Mouse (Mus musculus) urinary bladder, postnatal 4 days (tissue): ENCODE measurements around the gene Gm20823.
"Not testable (repeated sequence)": the region's sequence is repeated elsewhere in the genome, so short reads cannot be mapped to it uniquely, and the experiment has no call there.

Source experiments
- DNase-seq, 2 experiments: peaks; one replicate each; pipeline ENCODE4 v3.0.0; 2021 to 2022; ENCODE audit warnings: low spot score in 2 of 2

The Gm20823 gene

GRCm38 (mm10) chrY:62464745-62465144 is at the start of gene Gm20823:
Gm20823 (minus strand) TSS chrY:62464845.
- not testable (repeated sequence) for DNase-seq
